Mouse (Mus musculus) heart, embryonic 16.5 days (tissue): ENCODE measurements at regions not wholly inside any gene's neighbourhood (a gene's known extent, or its start where the extent isn't known, plus 50 kb on each side); places are given as distances from the start of the nearest gene placed in this dataset.

Experiments
- ATAC-seq: fragments of 200-750 bp; cut with Nextera tagmentation; replicated peaks from 2 replicates; pipeline ENCODE4 v1.8.0; 2017; ENCODE audit warnings: moderate number of reproducible peaks; ENCODE audit not compliant: insufficient read depth, low FRiP score; ENCODE audit errors: extremely low read depth
- H3K27ac ChIP-seq: fragments of 300-500 bp; sonication (generic); 2 replicates; pipeline ENCODE4 v1.5.1; 2014; ENCODE audit warnings: mild to moderate bottlenecking, low read length, control low read depth, moderate library complexity
- H3K27me3 ChIP-seq: fragments of 300-500 bp; sonication (generic); 2 replicates; pipeline ENCODE4 v1.6.1; 2014; ENCODE audit warnings: low read length, mixed read lengths; ENCODE audit not compliant: control insufficient read depth, insufficient read depth
- H3K36me3 ChIP-seq: fragments of 300-500 bp; sonication (generic); 2 replicates; pipeline ENCODE4 v1.6.1; 2014; ENCODE audit not compliant: control insufficient read depth, insufficient read depth
- H3K4me1 ChIP-seq: fragments of 300-500 bp; sonication (generic); 2 replicates; pipeline ENCODE4 v1.6.1; 2014; ENCODE audit warnings: low read length, mixed read lengths; ENCODE audit not compliant: control insufficient read depth, insufficient read depth
- H3K4me2 ChIP-seq: fragments of 300-500 bp; sonication (generic); 2 replicates; pipeline ENCODE4 v1.6.1; 2014; ENCODE audit warnings: low read depth, mild to moderate bottlenecking, control low read depth, low read length
- H3K4me3 ChIP-seq: fragments of 300-500 bp; sonication (generic); 2 replicates; pipeline ENCODE4 v1.5.1; 2014; ENCODE audit warnings: mild to moderate bottlenecking, control low read depth, low read length
- H3K9ac ChIP-seq: fragments of 300-500 bp; sonication (generic); 2 replicates; pipeline ENCODE4 v1.6.1; 2014; ENCODE audit warnings: low read length, control low read depth
- H3K9me3 ChIP-seq: fragments of 300-500 bp; sonication (generic); replicated peaks from 2 replicates; pipeline ENCODE4 v1.6.1; 2016; ENCODE audit warnings: low read length; ENCODE audit not compliant: control insufficient read depth
- WGBS: fragments of 180-500 bp; shearing (Covaris S2); extraction: QIAGEN DNeasy Blood & Tissue Kit; methylation state at CpG from one replicate; pipeline ENCODE4 v1.1.7; 2014; 5-methylcytosine and 5-hydroxymethylcytosine counted together

GRCm38 (mm10) chr2:172674641-172675040 lies 125.2 kb downstream of the Tfap2c start:
- H3K4me1 ChIP-seq = no peaks in the 10 kb centered on the region
- no peak overlapping the region for H3K4me2 ChIP-seq
- no peak overlapping the region for H3K9ac ChIP-seq
- 62% methylated on average over 8 of the region's 8 CpGs for WGBS
- H3K36me3 ChIP-seq = no peaks in the 10 kb centered on the region
- no peak overlapping the region for H3K4me3 ChIP-seq
- no peak overlapping the region for H3K27ac ChIP-seq
- no peak for ATAC-seq
- no peaks in the 10 kb centered on the region for H3K9me3 ChIP-seq
- no peaks in the 10 kb centered on the region for H3K27me3 ChIP-seq

DNA sequence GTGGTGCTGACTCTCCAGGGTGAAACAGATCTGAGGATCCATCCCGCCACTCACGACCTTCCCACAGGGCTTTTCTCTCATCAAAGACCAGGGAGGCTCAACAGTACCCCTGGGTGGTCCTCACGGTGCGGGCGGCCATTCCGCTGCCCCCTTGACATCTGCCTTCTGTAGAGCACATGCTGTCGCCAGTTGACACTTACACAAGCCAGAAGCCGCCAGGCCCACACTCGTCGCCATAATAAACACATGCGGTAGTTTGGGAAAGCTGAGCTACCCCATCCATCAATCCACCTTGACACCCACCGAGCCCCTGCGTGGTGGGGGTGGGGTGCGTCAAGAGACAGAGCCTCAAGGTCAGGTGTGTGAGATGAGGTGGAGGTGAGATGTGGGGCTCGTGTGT lies 125.7 kb downstream of the Tfap2c start:
- no peaks in the 10 kb centered on the region for H3K36me3 ChIP-seq
- no peak overlapping the region for H3K4me3 ChIP-seq
- WGBS = 31% methylated on average over 15 of the region's 15 CpGs
- no peak overlapping the region for H3K9ac ChIP-seq
- H3K4me2 ChIP-seq = no peak overlapping the region
- no peaks in the 10 kb centered on the region for H3K9me3 ChIP-seq
- no peak overlapping the region for H3K27ac ChIP-seq
- ATAC-seq = no peak
- H3K4me1 ChIP-seq = no peaks in the 10 kb centered on the region
- H3K27me3 ChIP-seq = no peaks in the 10 kb centered on the region

- Histone ChIP-seq H3K4me3 (no peak overlapping the region), H3K4me2 (no peak overlapping the region), H3K36me3 (no peaks in the 10 kb centered on the region), H3K27ac (no peak overlapping the region), H3K9me3 (peaks cover 8% of the 10 kb centered on the region), H3K9ac (no peak overlapping the region), H3K27me3 (no peaks in the 10 kb centered on the region), H3K4me1 (no peaks in the 10 kb centered on the region)
- ATAC-seq = no peak
- 59% methylated on average over 1 of the region's 1 CpGs for WGBS
Measured at GRCm38 (mm10) chr2:172690196-172690595, 140.8 kb downstream of the Tfap2c start.

DNA sequence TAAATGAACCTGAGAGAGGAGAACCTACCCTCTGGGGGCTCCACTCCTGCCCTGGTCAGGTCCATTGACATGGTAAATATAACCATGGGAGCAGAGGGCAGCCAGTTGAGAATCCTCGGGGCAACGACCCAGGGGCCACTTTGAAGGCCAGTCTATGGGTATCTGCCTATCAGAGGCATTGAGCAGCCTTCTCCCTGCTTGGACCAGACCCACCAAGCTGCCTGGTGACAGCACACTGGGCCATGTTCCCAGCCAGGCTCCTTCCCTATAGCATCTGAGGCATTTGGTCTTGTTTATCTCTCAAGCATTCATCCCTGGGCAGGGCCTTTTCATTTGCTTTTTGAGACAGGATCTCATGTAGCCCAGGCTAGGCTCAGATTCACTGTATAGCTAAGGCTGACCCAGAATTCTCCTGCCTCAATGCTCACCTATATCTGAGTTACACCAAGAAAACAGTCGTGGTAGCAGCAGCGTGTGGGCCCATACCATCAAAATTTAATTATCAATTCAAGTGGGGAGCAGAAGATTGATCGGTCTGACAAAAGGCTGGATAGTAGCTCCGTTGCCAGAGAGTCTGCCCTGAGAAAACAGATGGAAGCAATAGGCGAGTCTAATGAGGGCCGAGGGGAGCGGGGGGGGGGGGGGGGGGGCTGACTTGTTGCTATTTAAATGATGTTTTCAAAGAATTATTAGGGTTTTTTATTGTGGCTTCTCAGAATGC lies 141.7 kb downstream of the Tfap2c start:
- Histone ChIP-seq H3K4me1 (no peaks in the 10 kb centered on the region), H3K36me3 (no peaks in the 10 kb centered on the region), H3K9me3 (peaks cover 8% of the 10 kb centered on the region), H3K27me3 (no peaks in the 10 kb centered on the region), H3K27ac (no peak overlapping the region), H3K9ac (no peak overlapping the region), H3K4me2 (no peak overlapping the region), H3K4me3 (no peak overlapping the region)
- 76% methylated on average over 9 of the region's 9 CpGs for WGBS
- ATAC-seq = no peak

- no peak overlapping the region for H3K4me2 ChIP-seq
- no peak overlapping the region for H3K27ac ChIP-seq
- no peak for ATAC-seq
- no peaks in the 10 kb centered on the region for H3K9me3 ChIP-seq
- H3K36me3 ChIP-seq = no peaks in the 10 kb centered on the region
- no peaks in the 10 kb centered on the region for H3K27me3 ChIP-seq
- H3K9ac ChIP-seq = no peak overlapping the region
- no peak overlapping the region for H3K4me3 ChIP-seq
- no peaks in the 10 kb centered on the region for H3K4me1 ChIP-seq
- 74% methylated on average over 6 of the region's 6 CpGs for WGBS
Measured at GRCm38 (mm10) chr2:172698961-172699360, 149.6 kb downstream of the Tfap2c start.

DNA sequence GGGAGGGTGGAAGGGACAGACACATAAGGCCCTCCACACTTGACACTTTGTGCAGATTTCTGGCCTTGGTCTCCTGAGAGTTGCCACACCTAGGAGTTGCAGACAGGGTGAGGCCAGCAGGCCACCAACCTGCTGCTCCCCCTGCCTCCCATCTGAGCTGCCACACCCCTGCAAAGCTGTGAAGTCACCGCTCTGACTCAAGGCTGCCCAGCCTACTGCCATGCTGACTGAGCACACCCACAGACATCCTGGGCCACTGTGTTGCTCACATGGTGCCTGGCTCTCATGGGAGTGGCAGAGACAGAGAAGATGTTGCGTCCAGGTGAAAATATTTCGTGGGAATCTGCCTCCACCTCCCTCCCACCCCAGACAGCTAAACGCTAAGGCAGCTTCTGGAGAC lies 150.3 kb downstream of the Tfap2c start:
- H3K27ac ChIP-seq = no peak overlapping the region
- 75% methylated on average over 4 of the region's 4 CpGs for WGBS
- no peaks in the 10 kb centered on the region for H3K27me3 ChIP-seq
- no peaks in the 10 kb centered on the region for H3K36me3 ChIP-seq
- no peak for ATAC-seq
- H3K4me2 ChIP-seq = no peak overlapping the region
- no peak overlapping the region for H3K9ac ChIP-seq
- no peaks in the 10 kb centered on the region for H3K4me1 ChIP-seq
- no peaks in the 10 kb centered on the region for H3K9me3 ChIP-seq
- H3K4me3 ChIP-seq = no peak overlapping the region

DNA sequence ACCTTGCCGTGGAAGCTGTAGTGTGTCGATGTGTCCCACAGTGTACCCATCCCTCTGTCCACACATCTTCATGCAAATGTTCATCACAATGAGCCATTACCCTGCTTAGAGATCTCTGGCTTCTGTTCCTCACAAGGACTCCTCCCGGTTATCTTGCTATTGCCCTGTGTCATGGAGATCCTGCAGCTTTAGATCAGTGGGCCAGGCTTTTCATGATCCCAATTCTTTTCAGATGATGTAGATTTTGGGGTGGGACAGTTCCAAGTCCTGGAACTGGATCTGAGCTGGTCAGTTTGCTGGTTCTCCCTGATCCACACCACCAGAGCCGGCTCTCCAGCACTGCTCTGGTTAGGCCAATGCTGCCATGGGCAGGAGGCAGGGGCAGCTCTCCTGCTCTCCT lies 161.2 kb downstream of the Tfap2c start:
- no peak for ATAC-seq
- WGBS = 73% methylated on average over 4 of the region's 4 CpGs

DNA sequence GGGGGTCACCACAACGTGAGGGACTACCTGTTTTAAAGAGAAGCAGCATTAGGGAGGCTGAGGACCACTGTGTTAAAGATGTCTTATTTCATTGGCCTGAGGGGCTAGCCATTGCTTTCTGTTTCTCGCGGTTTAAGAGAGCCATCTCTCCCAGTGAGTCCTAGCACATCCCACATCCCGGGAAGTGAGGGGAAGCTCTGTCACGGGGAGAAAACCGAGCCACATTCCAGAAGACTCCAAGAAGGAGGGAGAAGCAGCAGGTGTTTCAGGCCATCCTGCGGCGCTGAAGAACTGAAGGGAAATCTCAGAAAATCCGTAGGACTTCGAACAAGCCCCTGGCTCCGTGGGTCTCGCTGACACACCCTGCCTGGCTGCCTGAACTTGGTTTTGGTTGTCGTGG lies 177.3 kb downstream of the Tfap2c start:
- no peak overlapping the region for H3K9ac ChIP-seq
- H3K4me2 ChIP-seq = peak overlapping the region; percentile 22; the same call in 1 of the 2 replicates
- no peak overlapping the region for H3K4me3 ChIP-seq
- H3K27me3 ChIP-seq = peaks cover 61% of the 10 kb centered on the region
- peaks cover 9% of the 10 kb centered on the region; the same call in 1 of the 2 replicates for H3K4me1 ChIP-seq
- no peak overlapping the region for H3K27ac ChIP-seq
- no peak for ATAC-seq
- no peaks in the 10 kb centered on the region for H3K9me3 ChIP-seq
- no peaks in the 10 kb centered on the region for H3K36me3 ChIP-seq
- WGBS = 8% methylated on average over 13 of the region's 13 CpGs

More for the DNA sequence above, 161.2 kb downstream of the Tfap2c start:
- Histone ChIP-seq H3K36me3 (no peaks in the 10 kb centered on the region), H3K27me3 (no peaks in the 10 kb centered on the region), H3K4me1 (peaks cover 3% of the 10 kb centered on the region; the same call in 1 of the 2 replicates), H3K9me3 (no peaks in the 10 kb centered on the region), H3K4me2 (no peak overlapping the region), H3K4me3 (no peak overlapping the region), H3K9ac (no peak overlapping the region), H3K27ac (no peak overlapping the region)

- Histone ChIP-seq H3K27me3 (peaks cover 69% of the 10 kb centered on the region), H3K4me3 (no peak overlapping the region), H3K9me3 (no peaks in the 10 kb centered on the region), H3K9ac (no peak overlapping the region), H3K27ac (no peak overlapping the region), H3K4me1 (peaks cover 9% of the 10 kb centered on the region; the same call in 1 of the 2 replicates), H3K36me3 (no peaks in the 10 kb centered on the region), H3K4me2 (no peak overlapping the region)
- ATAC-seq = no peak
- WGBS = 54% methylated on average over 10 of the region's 10 CpGs
Measured at GRCm38 (mm10) chr2:172727576-172727975, 178.2 kb downstream of the Tfap2c start.
